Mouse (Mus musculus) hindbrain, embryonic 12.5 days (tissue): ENCODE data around the gene Hmcn2. TPM values are rescaled to one million over a fixed set of nuclear protein-coding genes. Genes with fewer than 3 reads are reported as not detected.

ENCODE experiments used
- ATAC-seq: fragments of 200-750 bp; cut with Nextera tagmentation; 2 replicates; pipeline ENCODE4 v1.8.0; 2017; ENCODE audit warnings: moderate TSS enrichment; ENCODE audit not compliant: low FRiP score
- H3K27ac ChIP-seq: fragments of 300-500 bp; sonication (generic); 2 replicates; pipeline ENCODE4 v1.5.1; 2016; ENCODE audit warnings: mild to moderate bottlenecking
- H3K27me3 ChIP-seq: fragments of 300-500 bp; sonication (generic); 2 replicates; pipeline ENCODE4 v1.6.1; 2016; ENCODE audit warnings: mild to moderate bottlenecking
- H3K36me3 ChIP-seq: fragments of 300-500 bp; sonication (generic); 2 replicates; pipeline ENCODE4 v1.6.1; 2016; ENCODE audit warnings: mild to moderate bottlenecking
- H3K4me1 ChIP-seq: fragments of 300-500 bp; sonication (generic); 2 replicates; pipeline ENCODE4 v1.6.1; 2016
- H3K4me2 ChIP-seq: fragments of 300-500 bp; sonication (generic); replicated peaks from 2 replicates; pipeline ENCODE4 v1.6.1; 2016; ENCODE audit warnings: mild to moderate bottlenecking
- H3K4me3 ChIP-seq: fragments of 300-500 bp; sonication (generic); 2 replicates; pipeline ENCODE4 v1.5.1; 2016; ENCODE audit warnings: mild to moderate bottlenecking
- H3K9ac ChIP-seq: fragments of 300-500 bp; sonication (generic); 2 replicates; pipeline ENCODE4 v1.6.1; 2016; ENCODE audit warnings: mild to moderate bottlenecking, moderate library complexity
- H3K9me3 ChIP-seq: fragments of 300-500 bp; sonication (generic); replicated peaks from 2 replicates; pipeline ENCODE4 v1.6.1; 2016; ENCODE audit warnings: mild to moderate bottlenecking
- WGBS: fragments of 180-500 bp; shearing (Covaris S2); methylation state at CpG from one replicate; pipeline ENCODE4 v1.1.7; 2016; 5-methylcytosine and 5-hydroxymethylcytosine counted together
- polyA plus RNA-seq: library from polyadenylated mRNA; unstranded; fragments of >200 nt; fragmentation: Nextera tagmentation; extraction: Ambion mirVana; gene quantifications from 2 replicates; pipeline ENCODE4 v1.2.1, GENCODE M21; 2016

Hmcn2 gene
- polyA plus RNA-seq, 1 experiment from 2014 or later: 0.30 TPM

DNA sequence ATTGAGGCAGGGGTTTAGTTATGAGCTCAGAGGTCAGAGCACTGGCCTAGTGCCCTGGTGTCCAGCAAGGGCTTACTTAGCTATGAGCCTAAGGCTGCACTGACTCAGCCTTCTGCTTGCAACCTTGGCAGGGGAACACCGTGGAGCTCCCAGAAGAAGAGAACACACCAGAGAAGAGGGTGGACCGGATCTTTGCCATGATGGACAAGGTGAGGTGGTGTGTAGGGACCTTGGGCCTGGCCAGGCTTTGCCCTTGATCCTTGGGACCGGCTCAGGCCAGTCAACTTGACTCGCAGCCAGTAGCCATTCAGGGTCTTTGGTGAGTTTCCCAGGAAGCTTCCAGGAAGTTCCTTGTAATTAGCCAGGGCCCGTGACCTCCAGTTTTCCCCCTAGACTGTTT is 29.7 kb upstream of the Hmcn2 start:
- 92% methylated on average over 5 of the region's 5 CpGs for WGBS
- H3K36me3 ChIP-seq: peaks cover 89% of the 10 kb centered on the region
- ATAC-seq: no peak

DNA sequence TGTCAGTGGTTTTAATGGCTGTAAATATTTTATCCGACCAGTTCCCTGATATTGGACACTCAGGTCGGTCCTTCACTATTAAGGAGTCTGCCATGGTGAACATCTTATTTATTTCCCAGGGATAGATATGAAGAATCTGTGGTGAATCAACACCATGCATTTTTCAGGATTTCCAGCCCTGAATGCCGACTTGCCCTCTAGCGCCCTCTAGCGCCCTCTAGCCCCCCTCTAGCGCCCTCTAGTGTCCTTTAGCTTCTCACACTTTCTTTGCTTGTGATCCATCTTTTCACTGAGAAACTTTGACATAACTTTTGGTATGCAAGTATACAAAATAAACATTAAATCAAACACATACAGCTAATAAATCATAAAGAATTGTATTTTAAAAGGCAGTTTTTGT is 22.8 kb upstream of the Hmcn2 start:
- ATAC-seq: no peak
- 9% methylated on average over 6 of the region's 6 CpGs for WGBS
- Histone ChIP-seq H3K9ac (no peak overlapping the region), H3K4me3 (no peak overlapping the region), H3K9me3 (no peaks in the 10 kb centered on the region), H3K27ac (no peak overlapping the region), H3K27me3 (no peaks in the 10 kb centered on the region), H3K4me2 (no peak overlapping the region), H3K4me1 (no peaks in the 10 kb centered on the region), H3K36me3 (peaks cover 60% of the 10 kb centered on the region)

More for the DNA sequence above, 29.7 kb upstream of the Hmcn2 start:
- Histone ChIP-seq H3K9me3 (no peaks in the 10 kb centered on the region), H3K9ac (no peak overlapping the region), H3K27me3 (no peaks in the 10 kb centered on the region), H3K4me3 (no peak overlapping the region), H3K4me1 (no peaks in the 10 kb centered on the region), H3K4me2 (no peak overlapping the region), H3K27ac (no peak overlapping the region)

DNA sequence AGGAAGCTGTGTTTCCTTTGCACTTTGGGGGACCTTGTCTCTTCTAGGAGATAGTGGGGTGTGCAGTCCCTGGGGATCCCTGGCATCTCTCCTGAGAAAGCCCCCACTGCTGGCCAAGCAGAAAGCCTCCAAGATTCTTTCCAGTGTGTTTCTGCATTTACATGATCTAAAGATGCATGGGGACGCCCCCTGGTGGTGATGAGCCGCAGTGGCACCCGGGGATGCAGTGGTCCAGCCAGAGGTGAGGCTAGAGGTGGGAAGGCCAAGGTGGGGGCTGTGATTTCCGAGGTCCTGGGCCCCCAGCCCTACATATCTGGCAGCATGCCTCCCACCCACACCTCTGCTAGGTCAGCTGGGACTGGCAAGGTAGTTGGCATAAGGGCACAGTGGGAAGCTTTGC is 19.2 kb upstream of the Hmcn2 start:
- Histone ChIP-seq H3K9ac (no peak overlapping the region), H3K4me3 (no peak overlapping the region), H3K36me3 (peaks cover 26% of the 10 kb centered on the region), H3K27ac (no peak overlapping the region), H3K4me1 (peaks cover 5% of the 10 kb centered on the region), H3K9me3 (no peaks in the 10 kb centered on the region), H3K4me2 (no peak overlapping the region), H3K27me3 (no peaks in the 10 kb centered on the region)
- 4% methylated on average over 4 of the region's 4 CpGs for WGBS
- ATAC-seq: no peak

DNA sequence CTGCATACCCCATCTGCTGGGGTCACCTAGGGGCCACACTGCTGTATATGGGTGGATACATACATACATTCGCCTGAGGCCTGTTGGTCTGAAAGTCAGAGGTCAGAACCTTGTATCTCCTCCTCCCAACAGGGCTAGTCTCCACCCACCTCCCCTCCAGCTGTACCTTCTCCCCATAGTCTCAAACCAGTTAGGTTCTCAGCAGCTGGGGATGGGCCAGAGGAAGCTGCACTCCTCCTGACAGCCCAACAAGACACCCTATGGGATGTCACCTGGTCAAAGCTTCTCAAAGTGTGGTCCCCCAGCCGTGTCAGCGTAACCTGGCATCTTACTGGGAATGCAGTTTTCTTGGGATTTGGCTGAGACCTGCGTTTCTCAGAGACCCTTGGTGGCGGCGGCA is 17.8 kb upstream of the Hmcn2 start:
- peaks cover 20% of the 10 kb centered on the region for H3K36me3 ChIP-seq
- ATAC-seq: no peak
- H3K9me3 ChIP-seq: no peaks in the 10 kb centered on the region
- H3K9ac ChIP-seq: no peak overlapping the region
- no peaks in the 10 kb centered on the region for H3K27me3 ChIP-seq
- H3K4me2 ChIP-seq: no peak overlapping the region
- no peak overlapping the region for H3K27ac ChIP-seq
- H3K4me1 ChIP-seq: peaks cover 5% of the 10 kb centered on the region
- 80% methylated on average over 6 of the region's 6 CpGs for WGBS
- no peak overlapping the region for H3K4me3 ChIP-seq

DNA sequence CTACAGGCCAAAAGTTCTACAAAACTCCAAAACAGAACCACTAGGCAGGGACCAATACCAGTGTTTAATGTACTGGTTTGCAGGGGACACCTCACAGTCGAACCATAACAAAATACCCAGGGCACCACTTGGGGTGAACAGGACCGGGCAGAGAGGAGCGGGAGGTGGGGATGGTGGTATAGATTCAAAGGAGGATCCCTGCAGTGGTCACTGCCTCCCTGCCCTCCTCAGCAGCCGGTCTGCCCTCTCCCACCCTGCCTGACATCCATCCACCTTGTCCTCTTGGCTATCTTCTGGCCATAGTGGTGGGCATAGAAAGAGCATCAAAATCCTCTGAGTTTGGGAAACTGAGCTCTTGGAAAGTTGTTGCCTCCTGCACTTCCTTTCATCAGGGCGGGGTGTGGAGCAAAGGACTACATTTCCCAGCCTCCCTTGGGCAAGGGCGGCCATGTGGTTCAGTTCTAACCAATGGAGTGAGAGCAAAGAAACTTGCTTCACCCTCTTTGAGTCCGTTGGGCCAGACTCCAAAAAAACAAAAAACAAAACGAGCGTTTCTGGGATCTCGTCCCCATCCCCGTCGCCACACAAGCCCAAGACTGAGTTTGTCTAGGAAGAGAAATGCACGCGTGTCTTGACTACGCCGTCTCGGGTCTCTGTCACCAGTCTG is 16.5 kb upstream of the Hmcn2 start:
- WGBS: 3% methylated on average over 17 of the region's 17 CpGs
- Histone ChIP-seq H3K4me1 (peaks cover 5% of the 10 kb centered on the region), H3K9me3 (no peaks in the 10 kb centered on the region), H3K36me3 (peaks cover 13% of the 10 kb centered on the region), H3K4me2 (peak overlapping the region; percentile 49), H3K27ac (no peak overlapping the region), H3K27me3 (no peaks in the 10 kb centered on the region), H3K4me3 (peak overlapping the region; percentile 38), H3K9ac (peak overlapping the region; percentile 13; the same call in 1 of the 2 replicates)
- ATAC-seq: peak; percentile 84

DNA sequence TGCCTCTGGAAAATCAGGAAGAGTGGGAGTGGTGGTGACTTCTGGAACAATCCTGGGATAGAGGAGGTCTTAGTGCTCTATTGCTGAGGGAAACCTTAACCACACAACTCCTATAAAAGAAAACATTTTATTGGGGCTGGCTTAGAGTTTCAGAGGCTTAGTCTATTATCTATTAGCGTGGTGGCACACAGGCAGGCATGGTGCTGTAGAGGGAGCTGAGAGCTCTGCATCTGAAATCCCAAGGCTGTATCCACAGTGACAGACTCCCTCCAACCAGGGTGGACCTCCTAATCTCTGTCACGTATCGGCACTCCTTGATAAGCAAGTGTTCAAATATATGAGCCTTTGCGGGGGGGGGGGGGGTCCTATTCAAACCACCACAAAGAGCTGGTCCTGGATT is 15.4 kb upstream of the Hmcn2 start:
- 53% methylated on average over 4 of the region's 4 CpGs for WGBS
- Histone ChIP-seq H3K9me3 (no peaks in the 10 kb centered on the region), H3K36me3 (peaks cover 4% of the 10 kb centered on the region), H3K9ac (no peak overlapping the region), H3K4me2 (peak overlapping the region; percentile 49), H3K4me3 (no peak overlapping the region), H3K27me3 (no peaks in the 10 kb centered on the region), H3K27ac (no peak overlapping the region), H3K4me1 (peaks cover 5% of the 10 kb centered on the region)
- ATAC-seq: 0 out of 2 replicates have a peak, but pooled peaks have one; percentile 19

DNA sequence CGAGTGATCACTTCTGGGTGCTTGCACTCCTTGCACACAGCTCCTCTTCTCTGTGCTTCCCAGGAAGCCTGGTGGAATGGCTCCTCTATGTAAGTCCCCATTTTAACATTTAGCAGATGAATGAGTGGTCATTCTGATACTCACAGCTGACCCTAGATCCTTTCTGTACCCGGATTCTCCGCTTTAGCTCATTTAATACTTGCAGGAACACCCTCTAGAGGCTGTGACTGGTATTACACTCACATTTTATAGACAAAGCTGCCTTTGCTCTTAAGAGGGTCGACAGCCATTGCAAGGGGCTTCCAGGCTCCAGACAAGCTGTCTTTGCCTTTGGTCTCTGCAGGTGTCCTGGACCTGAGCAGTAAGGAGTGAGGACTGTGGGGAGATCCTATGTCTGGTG is 14.9 kb upstream of the Hmcn2 start:
- Histone ChIP-seq H3K27me3 (no peaks in the 10 kb centered on the region), H3K4me1 (peaks cover 5% of the 10 kb centered on the region), H3K9ac (no peak overlapping the region), H3K27ac (no peak overlapping the region), H3K4me2 (peak overlapping the region; percentile 49; the same call in 1 of the 2 replicates), H3K9me3 (no peaks in the 10 kb centered on the region), H3K4me3 (no peak overlapping the region), H3K36me3 (no peaks in the 10 kb centered on the region; the same call in 1 of the 2 replicates)
- 24% methylated on average over 4 of the region's 4 CpGs for WGBS
- 0 out of 2 replicates have a peak, but pooled peaks have one; percentile 1 for ATAC-seq

DNA sequence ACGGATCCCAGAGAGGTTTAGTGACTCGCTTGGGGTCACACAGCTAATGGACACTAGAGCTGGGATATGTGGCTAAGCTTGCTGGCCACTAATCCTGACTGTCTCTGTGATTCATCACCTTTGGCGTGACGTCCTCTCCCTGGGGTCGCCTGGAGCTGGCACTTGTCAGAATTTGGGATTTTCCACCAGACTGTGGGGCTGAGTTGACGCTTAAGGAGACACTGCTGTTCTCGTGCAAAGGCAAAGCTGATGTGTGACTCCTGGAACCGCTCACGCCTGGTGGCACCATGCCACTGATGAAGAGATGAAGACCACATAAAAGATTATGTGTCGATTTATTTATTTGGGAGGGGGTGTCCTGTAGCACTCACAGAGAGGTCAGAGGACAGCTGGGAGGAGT is 14.2 kb upstream of the Hmcn2 start:
- no peaks in the 10 kb centered on the region for H3K36me3 ChIP-seq
- no peak overlapping the region for H3K27ac ChIP-seq
- no peak overlapping the region for H3K4me3 ChIP-seq
- no peak overlapping the region for H3K9ac ChIP-seq
- no peak for ATAC-seq
- no peak overlapping the region for H3K4me2 ChIP-seq
- H3K4me1 ChIP-seq: peaks cover 5% of the 10 kb centered on the region
- WGBS: 84% methylated on average over 10 of the region's 10 CpGs
- no peaks in the 10 kb centered on the region for H3K9me3 ChIP-seq
- H3K27me3 ChIP-seq: no peaks in the 10 kb centered on the region

DNA sequence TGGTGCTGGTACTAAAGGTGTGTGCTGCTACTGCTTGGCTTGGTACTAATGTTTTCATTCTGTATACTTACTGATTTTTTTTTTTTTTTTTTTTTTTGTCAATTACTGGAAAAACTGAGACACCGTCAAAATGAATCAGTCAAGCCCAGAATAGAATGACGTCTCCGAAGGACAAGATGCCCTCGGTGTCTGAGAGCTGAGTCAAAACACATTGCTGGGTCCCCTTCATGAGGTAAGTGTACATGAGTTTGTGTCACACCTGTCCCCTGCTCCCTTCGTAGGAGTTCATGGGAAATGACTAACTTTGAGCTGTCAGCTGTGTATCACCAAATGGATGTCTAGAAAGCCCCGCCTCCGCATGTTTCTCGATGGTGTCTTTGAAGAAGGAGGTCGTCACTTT is 11.0 kb upstream of the Hmcn2 start:
- H3K4me3 ChIP-seq: no peak overlapping the region
- WGBS: 78% methylated on average over 9 of the region's 9 CpGs
- ATAC-seq: no peak

DNA sequence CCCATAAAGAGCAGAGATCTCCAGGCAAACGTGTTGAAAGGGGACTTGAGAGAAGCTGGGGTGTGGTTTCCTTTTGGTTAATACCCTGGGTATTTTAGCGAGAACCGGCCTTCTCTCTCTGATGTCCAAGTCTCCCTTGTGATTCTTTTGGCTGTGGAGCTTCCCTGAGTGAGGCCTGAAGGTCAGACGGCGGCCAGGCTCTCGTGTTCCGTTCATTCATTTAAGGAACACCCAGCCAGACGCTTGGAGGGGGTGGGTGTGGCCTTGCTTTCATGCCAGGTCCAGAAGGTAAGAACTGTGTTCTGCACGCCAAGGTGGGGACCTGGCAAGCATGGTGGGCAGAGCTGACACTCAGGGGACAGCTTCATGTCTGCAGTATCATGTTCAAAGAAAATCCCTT is 10.0 kb upstream of the Hmcn2 start:
- 75% methylated on average over 9 of the region's 9 CpGs for WGBS
- Histone ChIP-seq H3K9ac (no peak overlapping the region), H3K4me1 (no peaks in the 10 kb centered on the region), H3K4me3 (no peak overlapping the region), H3K4me2 (no peak overlapping the region), H3K27me3 (no peaks in the 10 kb centered on the region), H3K36me3 (no peaks in the 10 kb centered on the region), H3K9me3 (no peaks in the 10 kb centered on the region), H3K27ac (no peak overlapping the region)
- ATAC-seq: no peak

More for the DNA sequence above, 11.0 kb upstream of the Hmcn2 start:
- H3K9ac ChIP-seq: no peak overlapping the region
- no peaks in the 10 kb centered on the region for H3K27me3 ChIP-seq
- H3K27ac ChIP-seq: no peak overlapping the region
- no peak overlapping the region for H3K4me2 ChIP-seq
- H3K4me1 ChIP-seq: peaks cover 5% of the 10 kb centered on the region
- no peaks in the 10 kb centered on the region for H3K9me3 ChIP-seq
- H3K36me3 ChIP-seq: no peaks in the 10 kb centered on the region

DNA sequence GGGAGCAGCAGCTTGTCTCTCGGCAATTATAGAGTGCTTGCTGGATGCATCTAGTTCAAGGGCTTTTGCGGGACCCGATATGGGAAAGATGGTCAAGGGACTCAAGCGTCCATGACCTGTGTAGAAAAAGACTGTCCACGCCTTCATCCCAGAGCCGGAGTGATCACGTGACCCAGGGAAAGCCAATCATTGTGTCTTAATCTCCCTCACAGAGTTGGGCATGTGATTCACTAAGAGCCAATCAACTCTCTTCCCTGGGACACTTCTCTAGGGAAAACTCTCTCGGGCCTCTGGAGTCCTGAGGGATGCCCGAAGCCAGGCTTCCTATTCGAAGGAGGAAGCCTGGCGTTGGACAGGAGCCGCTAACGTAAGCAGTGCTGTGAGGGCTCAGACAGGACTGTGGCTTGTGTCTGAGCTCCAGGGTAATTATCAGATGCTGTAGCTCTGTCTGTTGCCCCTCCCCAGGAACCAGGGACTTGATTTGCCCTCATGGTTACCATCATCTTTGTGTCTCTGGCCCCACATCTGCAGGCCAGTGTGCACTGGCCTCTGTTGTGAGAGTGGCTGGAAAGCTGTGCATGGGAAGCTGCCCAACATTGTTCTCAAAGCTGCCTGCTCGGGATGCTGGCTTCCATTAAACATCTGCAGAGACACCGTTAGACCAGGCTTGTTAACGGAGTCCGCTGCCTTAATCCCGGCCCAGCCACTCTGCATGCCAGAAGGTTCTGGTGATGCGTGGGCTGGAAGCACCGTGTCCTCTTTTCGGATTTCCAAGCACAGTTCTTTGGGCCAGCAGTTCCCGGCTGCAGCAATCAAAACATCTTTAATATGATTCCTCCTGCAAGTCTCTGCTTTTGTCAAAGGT is 9.2 kb upstream of the Hmcn2 start:
- Histone ChIP-seq H3K9me3 (no peaks in the 10 kb centered on the region), H3K4me1 (no peaks in the 10 kb centered on the region), H3K9ac (no peak overlapping the region), H3K4me2 (no peak overlapping the region), H3K4me3 (no peak overlapping the region), H3K36me3 (no peaks in the 10 kb centered on the region), H3K27me3 (peaks cover 7% of the 10 kb centered on the region; the same call in 1 of the 2 replicates), H3K27ac (no peak overlapping the region)
- WGBS: 78% methylated on average over 22 of the region's 22 CpGs
- no peak for ATAC-seq

DNA sequence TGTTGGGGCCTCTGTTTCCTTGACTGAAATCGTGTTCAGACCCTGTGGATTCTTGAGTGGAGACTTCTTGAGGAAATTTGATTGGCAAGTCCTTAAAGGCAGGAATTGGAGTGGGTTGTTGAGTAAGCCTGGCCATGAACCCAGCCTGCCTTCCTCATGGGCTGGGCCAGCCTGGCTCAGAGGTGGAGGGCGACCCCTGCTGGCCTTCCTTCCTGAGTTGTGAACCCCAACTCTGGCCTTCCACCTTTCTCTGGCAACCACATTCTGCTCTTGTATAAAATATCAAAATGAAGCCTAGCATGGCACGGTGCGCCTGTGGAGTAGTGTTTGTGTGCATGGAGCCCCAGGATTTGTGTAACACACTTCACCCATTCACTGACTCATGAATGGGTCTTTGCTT is 8.5 kb upstream of the Hmcn2 start:
- no peaks in the 10 kb centered on the region for H3K4me1 ChIP-seq
- peaks cover 13% of the 10 kb centered on the region; the same call in 1 of the 2 replicates for H3K27me3 ChIP-seq
- no peak overlapping the region for H3K9ac ChIP-seq
- no peak for ATAC-seq
- WGBS: 48% methylated on average over 4 of the region's 4 CpGs
- no peaks in the 10 kb centered on the region for H3K9me3 ChIP-seq
- H3K27ac ChIP-seq: no peak overlapping the region
- H3K4me2 ChIP-seq: no peak overlapping the region
- H3K4me3 ChIP-seq: no peak overlapping the region
- H3K36me3 ChIP-seq: no peaks in the 10 kb centered on the region
